Mouse (Mus musculus) bone marrow macrophage, adult 2 months (primary cell): ENCODE measurements around the gene Zfp384.

Source experiments
- CTCF ChIP-seq: IDR thresholded peaks from 2 replicates; pipeline ENCODE4 v1.5.1; 2012; ENCODE audit warnings: low read depth, mild to moderate bottlenecking, low read length, moderate library complexity
- POLR2A ChIP-seq: IDR thresholded peaks from 2 replicates; pipeline ENCODE4 v1.6.1; 2012; ENCODE audit warnings: mild to moderate bottlenecking, low read depth, low read length, borderline replicate concordance

DNA sequence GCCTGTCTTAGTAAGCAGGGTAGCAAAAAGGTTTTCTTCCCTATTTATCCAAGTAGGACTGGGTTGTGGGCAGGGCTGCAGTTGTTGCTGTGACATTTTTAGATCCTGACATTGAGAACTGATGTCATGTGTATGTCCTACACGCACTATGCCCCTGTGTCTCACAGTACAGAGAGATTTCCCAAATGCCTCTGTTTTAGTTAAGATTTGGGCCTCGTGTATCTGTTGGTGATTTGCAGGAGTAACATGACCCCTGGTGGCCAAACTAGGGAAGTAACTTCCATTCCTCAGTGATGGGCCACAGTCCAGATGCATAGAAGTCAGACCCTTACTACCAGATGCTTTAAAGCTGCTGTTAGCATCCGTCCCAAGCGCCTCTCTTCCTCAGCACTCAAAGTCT is 75.5 kb downstream of the Zfp384 start:
- TF ChIP-seq POLR2A (no peak), CTCF (no peak)
